Mouse (Mus musculus) limb, embryonic 12.5 days (tissue): ENCODE measurements around the gene Pbsn. TPM values are rescaled to one million over a fixed set of nuclear protein-coding genes. Genes with fewer than 3 reads are reported as not detected.
"Not testable (repeated sequence)": the region's sequence is repeated elsewhere in the genome, so short reads cannot be mapped to it uniquely, and the experiment has no call there.

Source experiments
- ATAC-seq: fragments of 200-750 bp; cut with Nextera tagmentation; 2 replicates; pipeline ENCODE4 v1.8.0; 2017; ENCODE audit warnings: low read depth, moderate TSS enrichment; ENCODE audit not compliant: insufficient number of reproducible peaks, insufficient read depth, low FRiP score, low TSS enrichment
- H3K27ac ChIP-seq: fragments of 300-500 bp; sonication (generic); 2 replicates; pipeline ENCODE4 v1.5.1; 2016; ENCODE audit warnings: mild to moderate bottlenecking, moderate library complexity
- H3K27me3 ChIP-seq: fragments of 300-500 bp; sonication (generic); 2 replicates; pipeline ENCODE4 v1.6.1; 2016; ENCODE audit warnings: mild to moderate bottlenecking, moderate library complexity
- H3K36me3 ChIP-seq: fragments of 300-500 bp; sonication (generic); 2 replicates; pipeline ENCODE4 v1.6.1; 2016; ENCODE audit warnings: mild to moderate bottlenecking, moderate library complexity
- H3K4me1 ChIP-seq: fragments of 300-500 bp; sonication (generic); replicated peaks from 2 replicates; pipeline ENCODE4 v1.6.1; 2016
- H3K4me2 ChIP-seq: fragments of 300-500 bp; sonication (generic); 2 replicates; pipeline ENCODE4 v1.6.1; 2016; ENCODE audit warnings: mild to moderate bottlenecking, moderate library complexity
- H3K4me3 ChIP-seq: fragments of 300-500 bp; sonication (generic); replicated peaks from 2 replicates; pipeline ENCODE4 v1.5.1; 2016; ENCODE audit warnings: mild to moderate bottlenecking
- H3K9ac ChIP-seq: fragments of 300-500 bp; sonication (generic); replicated peaks from 2 replicates; pipeline ENCODE4 v1.6.1; 2016; ENCODE audit warnings: mild to moderate bottlenecking, moderate library complexity
- H3K9me3 ChIP-seq: fragments of 300-500 bp; sonication (generic); 2 replicates; pipeline ENCODE4 v1.6.1; 2016; ENCODE audit warnings: mild to moderate bottlenecking, moderate library complexity
- WGBS: fragments of 180-500 bp; shearing (Covaris S2); methylation state at CpG from one replicate; pipeline ENCODE4 v1.1.7; 2016; 5-methylcytosine and 5-hydroxymethylcytosine counted together
- polyA plus RNA-seq: library from polyadenylated mRNA; unstranded; fragments of >200 nt; fragmentation: Nextera tagmentation; extraction: Ambion mirVana; gene quantifications from 2 replicates; pipeline ENCODE4 v1.2.1, GENCODE M21; 2016

Pbsn gene
- polyA plus RNA-seq: not detected in 2 replicates

DNA sequence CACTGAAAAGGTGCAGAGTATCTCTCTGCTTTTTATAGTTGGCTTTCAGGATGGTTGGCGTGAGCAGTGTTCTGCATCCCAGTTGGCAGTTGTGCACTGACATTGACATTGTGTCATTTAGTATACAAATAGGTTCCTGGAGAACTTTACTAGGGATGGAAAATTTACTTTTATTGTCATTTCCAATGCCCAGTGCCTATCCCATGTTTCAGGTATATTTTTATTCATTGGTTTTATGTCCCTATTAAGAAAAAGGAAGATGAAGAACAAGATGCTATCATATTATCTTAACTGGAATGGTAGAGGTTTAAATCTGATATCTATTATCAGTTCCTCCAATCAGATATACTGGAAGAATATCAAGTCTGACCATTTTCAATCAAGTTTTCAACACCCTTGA, at the start of gene Pbsn:
Gene Pbsn (minus strand): TSS at position 101 of the 400 bp plus-strand sequence.
- ATAC-seq: no peak
- Histone ChIP-seq H3K36me3 (no peaks in the 10 kb centered on the region), H3K4me2 (no peak within 1 kb of the TSS), H3K27ac (no peak within 1 kb of the TSS), H3K4me1 (no peaks in the 10 kb centered on the region), H3K9me3 (no peaks in the 10 kb centered on the region), H3K4me3 (no peak within 1 kb of the TSS), H3K9ac (no peak within 1 kb of the TSS), H3K27me3 (no peaks in the 10 kb centered on the region)
- 71% methylated on average over 1 of the region's 1 CpGs for WGBS

DNA sequence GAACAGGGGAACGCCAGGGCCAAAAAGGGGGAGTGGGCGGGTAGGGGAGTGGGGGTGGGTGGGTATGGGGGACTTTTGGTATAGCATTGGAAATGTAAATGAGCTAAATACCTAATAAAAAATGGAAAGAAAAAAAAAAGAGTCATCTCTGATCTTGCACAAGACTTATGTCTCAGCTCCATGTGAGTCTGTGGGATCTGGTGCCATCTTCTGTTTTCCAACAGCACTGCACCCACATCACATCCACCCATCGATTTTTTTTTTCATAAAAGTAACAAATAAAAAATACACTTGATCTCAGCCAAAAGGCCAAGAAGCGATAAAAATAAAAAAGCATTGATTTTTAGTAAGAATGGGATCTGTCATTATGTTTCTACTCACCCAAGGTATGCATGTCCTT, 26.6 kb upstream of the Pbsn start:
- WGBS: 43% methylated on average over 2 of the region's 4 CpGs

DNA sequence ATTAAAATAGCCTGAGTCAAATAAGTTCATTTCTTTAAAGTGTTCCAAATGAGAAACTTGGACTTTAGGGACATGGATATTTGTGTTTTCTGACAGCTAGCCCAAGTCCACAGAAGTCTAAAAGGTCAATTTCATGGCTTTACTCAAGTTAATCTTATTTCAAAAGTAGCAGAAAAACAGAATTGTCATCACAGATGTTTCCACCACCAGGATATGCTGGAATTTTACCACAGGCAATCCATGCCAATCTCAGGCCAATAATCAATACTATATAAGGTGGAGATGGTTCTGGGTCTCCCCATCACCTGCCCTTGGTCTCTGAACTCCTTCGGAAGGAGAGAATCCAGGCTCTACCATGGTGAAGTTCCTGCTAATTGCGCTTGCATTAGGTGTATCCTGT, 11.0 kb upstream of the Pbsn start, which contains the start of gene Gm14744:
Gene Gm14744 (plus strand): TSS at position 301 of the 400 bp plus-strand sequence.
- not testable (repeated sequence) for H3K4me2 ChIP-seq, H3K27ac ChIP-seq, H3K9me3 ChIP-seq, H3K4me1 ChIP-seq, H3K4me3 ChIP-seq, H3K27me3 ChIP-seq, H3K9ac ChIP-seq, ATAC-seq, H3K36me3 ChIP-seq
- WGBS: 100% methylated on average over 2 of the region's 2 CpGs

More for the DNA sequence above, 26.6 kb upstream of the Pbsn start:
- H3K9me3 ChIP-seq, H3K27ac ChIP-seq, H3K4me3 ChIP-seq, H3K4me1 ChIP-seq, H3K9ac ChIP-seq, H3K4me2 ChIP-seq, H3K36me3 ChIP-seq, ATAC-seq, H3K27me3 ChIP-seq: not testable (repeated sequence)

DNA sequence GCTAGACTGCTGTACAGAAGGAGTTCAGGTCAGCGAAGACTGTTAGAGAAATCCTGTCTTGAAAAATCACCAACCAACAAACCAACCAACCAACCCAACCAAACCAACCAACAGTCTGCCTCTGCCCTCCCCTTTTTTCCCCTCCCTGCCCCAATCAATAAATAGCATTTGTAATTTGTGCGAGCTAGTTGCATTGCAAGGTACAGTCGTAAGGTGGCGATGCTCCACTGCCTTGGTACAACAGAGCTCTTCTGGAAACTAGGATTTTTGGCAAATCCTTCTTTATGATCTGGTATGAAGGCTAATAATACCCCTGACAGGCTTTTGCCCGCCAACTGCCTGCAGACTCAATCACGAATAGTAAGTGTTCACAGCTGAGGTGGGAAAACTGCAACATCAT, 41.4 kb downstream of the Pbsn start:
- no peak for ATAC-seq
- Histone ChIP-seq H3K9ac (no peak overlapping the region), H3K4me2 (no peak overlapping the region), H3K9me3 (no peaks in the 10 kb centered on the region), H3K27me3 (no peaks in the 10 kb centered on the region), H3K4me3 (no peak overlapping the region), H3K27ac (no peak overlapping the region), H3K4me1 (no peaks in the 10 kb centered on the region), H3K36me3 (no peaks in the 10 kb centered on the region)
- WGBS: 51% methylated on average over 6 of the region's 6 CpGs

DNA sequence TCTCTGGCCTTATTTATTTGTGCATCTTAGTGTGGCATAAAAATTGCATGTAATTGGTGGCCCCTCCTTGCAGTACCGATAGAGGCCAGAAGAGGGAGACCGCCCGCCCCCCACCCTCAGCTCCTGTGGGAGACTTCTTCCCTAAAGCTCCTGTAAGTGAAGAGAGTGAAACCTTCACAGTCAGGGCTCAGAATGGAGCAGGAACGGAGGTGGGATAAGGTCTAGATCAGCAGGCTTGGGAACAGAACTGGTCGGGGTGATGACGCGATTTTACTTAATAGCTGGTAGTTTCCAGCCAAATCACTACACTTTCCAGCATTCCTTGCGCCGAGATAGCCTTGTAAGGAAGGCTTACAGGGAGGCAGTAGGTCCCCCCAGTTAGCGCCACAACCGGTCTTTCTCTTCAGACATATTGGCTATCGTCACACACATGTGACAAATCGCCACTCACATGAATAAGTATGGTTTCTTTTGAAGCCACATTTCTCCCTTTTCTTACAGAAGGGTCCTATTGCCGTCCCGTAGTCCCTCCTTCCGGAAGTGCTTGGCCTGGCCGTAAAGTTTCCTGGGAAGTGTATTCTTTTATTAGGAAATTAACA, 42.7 kb downstream of the Pbsn start:
- no peaks in the 10 kb centered on the region for H3K4me1 ChIP-seq
- ATAC-seq: peak; percentile 68
- H3K36me3 ChIP-seq: no peaks in the 10 kb centered on the region
- H3K4me2 ChIP-seq: peak overlapping the region; percentile 40
- H3K9me3 ChIP-seq: no peaks in the 10 kb centered on the region
- H3K27me3 ChIP-seq: no peaks in the 10 kb centered on the region
- peak overlapping the region; percentile 64 for H3K27ac ChIP-seq
- H3K4me3 ChIP-seq: peak overlapping the region; percentile 32
- H3K9ac ChIP-seq: no peak overlapping the region
- 21% methylated on average over 17 of the region's 17 CpGs for WGBS

DNA sequence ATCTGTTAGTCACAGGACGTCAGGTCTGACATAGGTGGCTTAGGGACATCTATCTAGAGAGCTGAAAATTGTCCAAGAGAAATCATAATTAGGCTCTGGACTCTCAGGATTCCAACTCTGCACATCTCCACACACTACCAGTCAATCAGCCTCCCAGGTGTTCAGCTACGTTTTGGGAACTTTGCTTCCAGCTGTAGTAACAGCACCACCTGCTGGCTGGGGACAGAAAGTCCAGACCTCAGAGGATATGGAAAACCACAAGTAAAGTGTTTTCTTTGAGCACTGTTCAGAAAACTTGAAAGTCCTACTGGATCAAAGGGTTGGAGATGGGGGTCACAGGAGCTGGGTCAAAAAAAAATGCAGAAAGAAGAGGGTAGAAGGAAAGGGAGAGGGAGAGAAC, 44.8 kb downstream of the Pbsn start:
- Histone ChIP-seq H3K9ac (no peak overlapping the region), H3K36me3 (no peaks in the 10 kb centered on the region), H3K4me2 (no peak overlapping the region), H3K27ac (no peak overlapping the region), H3K4me3 (no peak overlapping the region), H3K27me3 (no peaks in the 10 kb centered on the region), H3K9me3 (no peaks in the 10 kb centered on the region), H3K4me1 (no peaks in the 10 kb centered on the region)
- no peak for ATAC-seq
- WGBS: 17% methylated on average over 2 of the region's 2 CpGs

DNA sequence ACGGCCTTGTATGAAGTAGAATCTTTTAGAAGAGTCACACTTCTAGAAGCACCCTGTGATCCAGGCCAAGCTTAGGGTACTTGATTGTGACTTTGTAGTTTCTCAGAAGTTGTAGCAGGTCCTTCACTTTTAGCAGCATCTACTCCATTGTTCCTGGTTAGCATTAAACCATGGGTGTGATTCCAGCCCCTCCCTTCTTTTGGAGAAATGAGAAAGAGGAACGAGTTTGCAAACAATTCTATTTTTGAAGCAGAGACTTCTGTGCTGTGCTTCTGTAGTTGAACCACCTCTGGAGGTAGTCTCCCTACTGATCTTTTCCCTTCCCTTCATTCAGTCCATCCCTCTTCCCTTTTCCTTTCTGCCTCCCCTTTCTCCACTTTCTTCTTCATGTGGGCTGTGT, 51.1 kb downstream of the Pbsn start:
- H3K4me3 ChIP-seq: no peak overlapping the region
- H3K4me2 ChIP-seq: no peak overlapping the region
- H3K27me3 ChIP-seq: no peaks in the 10 kb centered on the region
- H3K9ac ChIP-seq: no peak overlapping the region
- H3K9me3 ChIP-seq: no peaks in the 10 kb centered on the region
- H3K27ac ChIP-seq: no peak overlapping the region
- H3K36me3 ChIP-seq: no peaks in the 10 kb centered on the region
- WGBS: 82% methylated on average over 2 of the region's 2 CpGs
- H3K4me1 ChIP-seq: no peaks in the 10 kb centered on the region
- no peak for ATAC-seq

DNA sequence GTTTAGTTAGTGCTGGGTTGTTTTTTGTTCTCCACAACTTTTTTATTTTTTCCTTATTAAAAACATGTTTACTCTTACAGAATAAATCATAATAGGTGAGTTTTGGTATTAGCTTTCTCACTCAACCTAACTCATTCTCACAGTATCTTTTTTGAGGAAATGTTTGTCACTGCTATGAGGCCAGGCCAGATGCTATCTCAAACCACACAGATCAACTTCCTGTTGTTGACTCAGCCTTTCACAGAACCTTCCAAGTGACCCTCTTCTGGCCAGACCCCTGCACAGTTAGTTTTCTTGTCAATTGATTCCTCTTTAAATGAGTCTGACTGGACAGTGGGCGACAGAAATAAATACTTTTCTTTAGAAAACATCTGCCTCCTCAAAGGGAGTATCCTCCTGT, 51.9 kb downstream of the Pbsn start:
- no peak overlapping the region for H3K9ac ChIP-seq
- no peaks in the 10 kb centered on the region for H3K27me3 ChIP-seq
- H3K27ac ChIP-seq: no peak overlapping the region
- H3K4me3 ChIP-seq: no peak overlapping the region
- no peaks in the 10 kb centered on the region for H3K36me3 ChIP-seq
- 61% methylated on average over 1 of the region's 1 CpGs for WGBS
- no peak overlapping the region for H3K4me2 ChIP-seq
- H3K4me1 ChIP-seq: no peaks in the 10 kb centered on the region
- H3K9me3 ChIP-seq: no peaks in the 10 kb centered on the region
- no peak for ATAC-seq

DNA sequence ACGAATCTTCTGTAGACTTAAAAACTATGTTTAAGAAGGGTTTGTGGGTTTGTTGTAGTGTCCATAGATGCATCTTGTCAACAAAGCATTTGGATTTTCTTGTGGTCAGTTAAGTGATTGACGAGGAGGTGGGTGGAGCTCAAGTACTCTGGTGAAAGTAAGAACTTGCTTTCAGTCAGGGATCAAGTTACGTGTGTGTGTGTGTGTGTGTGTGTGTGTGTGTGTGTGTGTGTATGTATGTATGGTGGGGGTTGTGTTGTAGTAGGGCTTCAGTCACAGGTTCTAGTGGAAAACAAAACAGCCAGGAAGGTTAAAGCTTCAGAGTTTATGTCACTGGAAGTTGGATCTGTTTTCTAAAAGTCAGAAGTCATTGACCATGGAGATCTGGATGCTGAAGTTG, 53.9 kb downstream of the Pbsn start:
- no peak overlapping the region for H3K4me3 ChIP-seq
- no peaks in the 10 kb centered on the region for H3K36me3 ChIP-seq
- no peak for ATAC-seq
- H3K27me3 ChIP-seq: no peaks in the 10 kb centered on the region
- H3K27ac ChIP-seq: no peak overlapping the region
- no peak overlapping the region for H3K4me2 ChIP-seq
- 0 out of 2 replicates have a peak, but pooled peaks cover 2% of the 10 kb centered on the region for H3K4me1 ChIP-seq
- no peak overlapping the region for H3K9ac ChIP-seq
- 70% methylated on average over 3 of the region's 3 CpGs for WGBS
- H3K9me3 ChIP-seq: no peaks in the 10 kb centered on the region

DNA sequence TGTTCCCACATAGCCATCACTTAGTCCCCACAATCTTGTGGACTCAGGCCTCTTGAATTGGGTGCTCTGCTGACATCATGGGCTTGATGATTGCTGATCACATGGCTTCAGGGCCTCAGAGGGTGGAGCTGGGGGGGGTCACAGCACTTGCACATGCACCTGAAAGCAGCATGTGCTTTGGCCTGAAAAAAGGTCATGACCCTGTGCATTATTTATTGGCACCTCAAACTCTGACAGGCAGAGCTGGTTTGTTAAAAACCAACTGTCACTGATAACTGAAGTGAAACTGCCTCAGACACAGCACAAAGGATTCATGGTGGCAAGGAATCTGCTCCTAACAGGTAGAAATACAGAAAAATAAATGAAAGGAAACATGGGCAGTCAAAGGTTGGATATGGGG, 55.6 kb downstream of the Pbsn start:
- H3K4me3 ChIP-seq: no peak overlapping the region
- H3K9ac ChIP-seq: no peak overlapping the region
- H3K27me3 ChIP-seq: no peaks in the 10 kb centered on the region
- no peak overlapping the region for H3K27ac ChIP-seq
- no peaks in the 10 kb centered on the region for H3K9me3 ChIP-seq
- no peak overlapping the region for H3K4me2 ChIP-seq
- H3K4me1 ChIP-seq: 0 out of 2 replicates have a peak, but pooled peaks cover 5% of the 10 kb centered on the region
- no peak for ATAC-seq
- H3K36me3 ChIP-seq: no peaks in the 10 kb centered on the region

DNA sequence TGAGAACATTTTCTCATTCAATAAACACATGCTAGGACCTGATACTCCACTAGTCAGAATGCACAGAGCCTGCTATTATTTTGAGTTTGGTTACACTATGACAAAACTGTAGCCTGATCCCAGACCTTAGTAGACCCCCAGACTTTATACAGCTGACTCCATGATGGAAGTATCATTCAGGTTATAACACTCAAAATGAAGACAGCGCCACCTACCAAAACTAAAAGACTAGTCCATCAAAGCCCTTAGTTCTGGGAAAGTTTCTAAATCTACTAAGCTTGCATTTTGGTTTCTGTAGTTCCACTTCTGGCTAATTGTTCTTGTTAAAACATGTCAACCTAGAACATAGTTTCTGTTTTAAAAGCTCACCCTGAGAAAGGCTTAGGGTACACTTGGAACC, 56.5 kb downstream of the Pbsn start:
- ATAC-seq: no peak
- Histone ChIP-seq H3K36me3 (no peaks in the 10 kb centered on the region), H3K27ac (no peak overlapping the region), H3K4me2 (peak overlapping the region; percentile 61; the same call in 1 of the 2 replicates), H3K4me3 (no peak overlapping the region), H3K27me3 (no peaks in the 10 kb centered on the region), H3K4me1 (0 out of 2 replicates have a peak, but pooled peaks cover 5% of the 10 kb centered on the region), H3K9ac (no peak overlapping the region), H3K9me3 (no peaks in the 10 kb centered on the region)
- 80% methylated on average over 1 of the region's 1 CpGs for WGBS

DNA sequence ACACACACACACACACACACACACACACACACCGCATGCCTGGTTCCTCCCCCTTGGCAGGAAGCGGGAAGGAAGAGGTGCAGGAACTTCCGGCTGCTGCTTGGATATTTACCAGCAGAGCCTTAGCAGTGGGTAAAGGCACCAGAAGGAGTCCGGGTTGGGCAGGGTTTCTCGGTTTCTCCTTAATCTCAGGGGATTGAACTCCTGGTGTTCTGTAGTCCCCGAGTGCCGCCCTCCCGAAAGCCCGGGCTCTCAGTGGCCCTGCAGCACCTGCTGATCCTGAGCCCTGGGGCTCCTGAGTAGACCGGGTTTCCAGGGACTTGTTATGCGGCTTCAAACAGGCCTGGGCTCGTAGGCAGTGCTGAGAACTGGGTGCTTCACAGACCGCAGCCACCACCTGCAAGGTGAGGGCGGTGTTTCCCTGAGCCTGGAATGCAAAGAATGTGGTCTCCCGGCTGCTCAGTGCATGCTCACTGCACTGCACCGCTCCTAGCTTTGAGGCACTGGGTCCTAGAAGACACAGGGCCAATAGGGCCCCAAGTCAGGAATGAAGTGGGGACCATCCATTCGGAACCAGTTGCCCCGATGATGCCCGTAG, 57.1 kb downstream of the Pbsn start, which contains the start of gene Prkx:
Gene Prkx (minus strand): TSS at position 41 of the 598 bp plus-strand sequence.
- no peaks in the 10 kb centered on the region for H3K27me3 ChIP-seq
- H3K27ac ChIP-seq: peak within 1 kb of the TSS; percentile 72
- ATAC-seq: peak; percentile 61
- H3K36me3 ChIP-seq: no peaks in the 10 kb centered on the region
- peak within 1 kb of the TSS; percentile 62 for H3K4me2 ChIP-seq
- peak within 1 kb of the TSS; percentile 58 for H3K4me3 ChIP-seq
- H3K9me3 ChIP-seq: no peaks in the 10 kb centered on the region
- peak within 1 kb of the TSS; percentile 58 for H3K9ac ChIP-seq
- WGBS: 25% methylated on average over 19 of the region's 19 CpGs
- 0 out of 2 replicates have a peak, but pooled peaks cover 5% of the 10 kb centered on the region for H3K4me1 ChIP-seq
